Mouse (Mus musculus) right cerebral cortex, postnatal 10 days (tissue): Measurements from ENCODE around the gene Ptch2.

Experiments used
- DNase-seq, 2 experiments: peaks; one replicate each; pipeline ENCODE4 v3.0.0; 2021; ENCODE audit warnings: low spot score in 2 of 2

The Ptch2 gene

GRCm38 (mm10) chr4:117151416-117151815 lies 55.5 kb downstream of the Ptch2 start:
- no peak for DNase-seq

GRCm38 (mm10) chr4:117152714-117153113 lies 56.8 kb downstream of the Ptch2 start:
- DNase-seq, result peak in 1 of 2 experiments; percentile 24

- DNase-seq, result peak in 1 of 2 experiments; percentile 33
Measured at GRCm38 (mm10) chr4:117155020-117155791, 59.3 kb downstream of the Ptch2 start.

GRCm38 (mm10) chr4:117155792-117156355 lies 60.0 kb downstream of the Ptch2 start, which contains the start of gene Rps8:
Gene Rps8, minus strand, starts transcription at chr4:117156243.
- DNase-seq, result peak; percentile 92

GRCm38 (mm10) chr4:117156372-117156771 lies 60.5 kb downstream of the Ptch2 start:
- DNase-seq, result no peak

- no peak for DNase-seq
Measured at GRCm38 (mm10) chr4:117159666-117160065, 63.8 kb downstream of the Ptch2 start.

GRCm38 (mm10) chr4:117161183-117161582 lies 65.3 kb downstream of the Ptch2 start:
- no peak for DNase-seq
